In genomic region chr15:86182646-86183045, GRCm38 (mm10) we compare ENCODE assay signal across 8 mouse cellular contexts. TPM values are rescaled to one million over a fixed set of nuclear protein-coding genes. Genes with fewer than 3 reads are reported as not detected.
DNase-seq lines count a peak whose midpoint lies in the region; ATAC-seq and TF ChIP-seq lines count a peak whose summit lies in the region.

No protein-coding gene starts in this region.

- no peaks in the 10 kb centered on the region for H3K27me3 ChIP-seq in cerebellum, adult 2 months (ENCODE audit: control insufficient read depth, insufficient read depth, low read length)
- no peaks in the 10 kb centered on the region for H3K27me3 ChIP-seq in hindbrain, postnatal 0 days (ENCODE audit: insufficient read depth, low read length)
- H3K27me3 ChIP-seq in splenic B cell, adult 2 months (ENCODE audit: control insufficient read depth, insufficient read depth, low read length, poor library complexity, severe bottlenecking) = no peaks in the 10 kb centered on the region

- H3K4me2 ChIP-seq in hindbrain, postnatal 0 days (ENCODE audit: low read depth, low read length) = peak overlapping the region; percentile 27

- DNase-seq in cerebellum, adult 2 months = peak; percentile 59 to 62
- no peak for DNase-seq in cerebellum, postnatal 4 days (ENCODE audit: low spot score in 2 of 2)
- peak; percentile 67 for DNase-seq in 3134 (ENCODE audit: extremely low read depth, insufficient read length, low spot score)
- no peak for DNase-seq in hindbrain, postnatal 0 days (ENCODE audit: low spot score)
- DNase-seq in lung, postnatal 14 days = peak; percentile 66
- peak; percentile 97 for DNase-seq in splenic B cell, adult 2 months (ENCODE audit: low read depth, low spot score)
- no peak for DNase-seq in c-Kit-positive CD71-positive TER-119-positive erythroid progenitor cells, embryonic 14.5 days (ENCODE audit: low spot score)

- no peaks in the 10 kb centered on the region for H3K36me3 ChIP-seq in hindbrain, postnatal 0 days (ENCODE audit: insufficient read depth, low read length)
- 0 out of 2 replicates have a peak, but pooled peaks cover 2% of the 10 kb centered on the region for H3K36me3 ChIP-seq in splenic B cell, adult 2 months (ENCODE audit: control insufficient read depth, insufficient read depth, low read length, poor library complexity, severe bottlenecking)

- peak overlapping the region; percentile 6 for H3K4me3 ChIP-seq in cerebellum, adult 2 months (replicated peaks; ENCODE audit: insufficient read depth, low read depth, low read length)
- no peak overlapping the region for H3K4me3 ChIP-seq in hindbrain, postnatal 0 days (ENCODE audit: low read length)

- no peaks in the 10 kb centered on the region for H3K9me3 ChIP-seq in hindbrain, postnatal 0 days (ENCODE audit: low read length)

- no peak overlapping the region for H3K9ac ChIP-seq in hindbrain, postnatal 0 days (replicated peaks; ENCODE audit: low read length)

- TF ChIP-seq POLR2A in cerebellum, adult 2 months (IDR thresholded peaks at IDR 0.05; ENCODE audit: borderline replicate concordance, insufficient read depth, low read length) = no peak

- 8% methylated on average over 13 of the region's 13 CpGs for WGBS in cerebellum, adult 2 months
- 35% methylated on average over 13 of the region's 13 CpGs for WGBS in hindbrain, postnatal 0 days

- peaks cover 26% of the 10 kb centered on the region for H3K4me1 ChIP-seq in cerebellum, adult 2 months (ENCODE audit: control insufficient read depth, insufficient read depth, low read length)
- peaks cover 25% of the 10 kb centered on the region for H3K4me1 ChIP-seq in hindbrain, postnatal 0 days (ENCODE audit: insufficient read depth, low read length)

- TF ChIP-seq CTCF in cerebellum, adult 2 months (IDR thresholded peaks at IDR 0.05; ENCODE audit: borderline replicate concordance, insufficient read depth, low read depth, low read length) = no peak
- TF ChIP-seq CTCF in hindbrain, postnatal 0 days (IDR thresholded peaks at IDR 0.05; ENCODE audit: low read depth) = no peak

- peak; percentile 62 for ATAC-seq in common myeloid progenitor, adult 5-6 weeks (replicated peaks; ENCODE audit: low read depth, poor library complexity, severe bottlenecking)
- no peak for ATAC-seq in hindbrain, postnatal 0 days

- H3K27ac ChIP-seq in cerebellum, adult 2 months (ENCODE audit: insufficient read depth, low read length) = peak overlapping the region; percentile 6; the same call in 1 of the 2 replicates
- H3K27ac ChIP-seq in hindbrain, postnatal 0 days = peak overlapping the region; percentile 41; the same call in 1 of the 2 replicates

RNA-seq across cellular contexts. Expression of gene Cerk, which starts 3.3 kb away (rescaled TPM):
- 152 and 159 TPM in 2 replicates for polyA plus RNA-seq in cerebellum, adult 2 months (2012; rRNA removed)
- 17.2 and 20.0 TPM in 2 replicates for total RNA-seq in common myeloid progenitor, adult 5-6 weeks (2017)
- total RNA-seq in hindbrain, postnatal 0 days (2014; rRNA removed) = 46.3 and 52.1 TPM in 2 replicates
- polyA plus RNA-seq in hindbrain, postnatal 0 days (2015; fragmentation: Nextera tagmentation; extraction: Ambion mirVana) = 23.4 and 23.6 TPM in 2 replicates

RNA-seq across cellular contexts. Expression of gene Tbc1d22a, which starts 31.6 kb away (rescaled TPM):
- polyA plus RNA-seq in cerebellum, adult 2 months (2012; rRNA removed) = 23.0 and 23.3 TPM in 2 replicates
- 15.7 and 21.4 TPM in 2 replicates for total RNA-seq in common myeloid progenitor, adult 5-6 weeks (2017)
- total RNA-seq in hindbrain, postnatal 0 days (2014; rRNA removed) = 17.4 and 26.2 TPM in 2 replicates
- 12.8 and 13.6 TPM in 2 replicates for polyA plus RNA-seq in hindbrain, postnatal 0 days (2015; fragmentation: Nextera tagmentation; extraction: Ambion mirVana)

Comparison
In these comparisons a context has a peak if more than half of its experiments do, and no peak if none do; other contexts are left out.
1. DNase-seq: peak in cerebellum, adult 2 months (2 of 2), 3134 (single experiment), lung, postnatal 14 days (single experiment) and splenic B cell, adult 2 months (single experiment); none in cerebellum, postnatal 4 days (0 of 2), hindbrain, postnatal 0 days (single experiment) and c-Kit-positive CD71-positive TER-119-positive erythroid progenitor cells, embryonic 14.5 days (single experiment).